Comparison of ENCODE assay signal across 9 mouse cellular contexts in genomic region chr8:83089336-83089986, GRCm38 (mm10).
DNase-seq lines count a peak whose midpoint lies in the region; ATAC-seq and TF ChIP-seq lines count a peak whose summit lies in the region.
"Had no signal": no experiment of that assay in that cellular context is flagged by ENCODE, and none has a peak within 500 bp of the region (broad histone marks: within the 10 kb centered on the region; RNA-seq: fewer than 3 reads in every experiment).

No protein-coding gene starts in this region.

- no peak overlapping the region for H3K4me3 ChIP-seq in G1E (ENCODE audit: low read depth, low read length)
- no peak overlapping the region for H3K4me3 ChIP-seq in forebrain, embryonic 16.5 days (replicated peaks; ENCODE audit: low read length)
- no peak overlapping the region for H3K4me3 ChIP-seq in hindbrain, embryonic 14.5 days (replicated peaks; ENCODE audit: low read length)
- H3K4me3 ChIP-seq: limb, embryonic 13.5 days had no signal

- DNase-seq in G1E (ENCODE audit: low spot score), result no peak
- DNase-seq in c-Kit-negative CD71-positive TER-119-positive erythroid progenitor cells, embryonic 14.5 days (ENCODE audit: low read depth, low spot score), result peak; percentile 13
- peak; percentile 97 for DNase-seq in hindbrain, embryonic 14.5 days (ENCODE audit: low spot score)
- peak; percentile 89 to 93 for DNase-seq in left cerebral cortex, adult 18-20 months (ENCODE audit: low spot score in 2 of 2)
- peak; percentile 93 for DNase-seq in right cerebral cortex, postnatal 14 days
- peak; percentile 67 to 88 for DNase-seq in urinary bladder, postnatal 4 days (ENCODE audit: low spot score in 2 of 2)

- H3K27me3 ChIP-seq in G1E (ENCODE audit: insufficient read depth, low read length), result peaks cover 6% of the 10 kb centered on the region; the same call in 1 of the 2 replicates
- no peaks in the 10 kb centered on the region for H3K27me3 ChIP-seq in forebrain, embryonic 16.5 days (replicated peaks; ENCODE audit: control insufficient read depth, insufficient read depth, low read length)
- no peaks in the 10 kb centered on the region for H3K27me3 ChIP-seq in hindbrain, embryonic 14.5 days (ENCODE audit: control insufficient read depth, insufficient read depth, low read length)

- H3K4me1 ChIP-seq in G1E (ENCODE audit: insufficient read depth, low read depth, low read length), result no peaks in the 10 kb centered on the region
- H3K4me1 ChIP-seq in forebrain, embryonic 16.5 days (replicated peaks; ENCODE audit: control insufficient read depth, insufficient read depth, low read length), result no peaks in the 10 kb centered on the region
- H3K4me1 ChIP-seq in hindbrain, embryonic 14.5 days (replicated peaks; ENCODE audit: control insufficient read depth, insufficient read depth, low read length), result no peaks in the 10 kb centered on the region
- H3K4me1 ChIP-seq: limb, embryonic 13.5 days had no signal

- peak; percentile 50; the same call in 1 of the 2 replicates for TF ChIP-seq CTCF in G1E (IDR thresholded peaks at IDR 0.05; ENCODE audit: low read depth, low read length)

- no peak overlapping the region for H3K4me2 ChIP-seq in forebrain, embryonic 16.5 days (ENCODE audit: low read length)
- H3K4me2 ChIP-seq in hindbrain, embryonic 14.5 days (replicated peaks), result no peak overlapping the region
- H3K4me2 ChIP-seq: limb, embryonic 13.5 days had no signal

- H3K36me3 ChIP-seq in G1E (replicated peaks), result no peaks in the 10 kb centered on the region
- no peaks in the 10 kb centered on the region for H3K36me3 ChIP-seq in forebrain, embryonic 16.5 days (ENCODE audit: control insufficient read depth, insufficient read depth)
- H3K36me3 ChIP-seq in hindbrain, embryonic 14.5 days (replicated peaks; ENCODE audit: control insufficient read depth, insufficient read depth), result peaks cover 2% of the 10 kb centered on the region; the same call in 1 of the 2 replicates
- H3K36me3 ChIP-seq: limb, embryonic 13.5 days had no signal

- WGBS in forebrain, embryonic 16.5 days, result 30% methylated on average over 10 of the region's 10 CpGs
- WGBS in hindbrain, embryonic 14.5 days, result 29% methylated on average over 10 of the region's 10 CpGs

- no peaks in the 10 kb centered on the region for H3K9me3 ChIP-seq in G1E (replicated peaks)
- H3K9me3 ChIP-seq in forebrain, embryonic 16.5 days (ENCODE audit: control insufficient read depth, low read length), result no peaks in the 10 kb centered on the region
- no peaks in the 10 kb centered on the region for H3K9me3 ChIP-seq in hindbrain, embryonic 14.5 days (ENCODE audit: control insufficient read depth, low read length)
- H3K9me3 ChIP-seq: limb, embryonic 13.5 days had no signal

- no peak overlapping the region for H3K27ac ChIP-seq in forebrain, embryonic 16.5 days (ENCODE audit: low read length)
- H3K27ac ChIP-seq in hindbrain, embryonic 14.5 days, result no peak overlapping the region
- H3K27ac ChIP-seq: limb, embryonic 13.5 days had no signal

- no peak overlapping the region for H3K9ac ChIP-seq in forebrain, embryonic 16.5 days (replicated peaks; ENCODE audit: low read depth, low read length)
- no peak overlapping the region for H3K9ac ChIP-seq in hindbrain, embryonic 14.5 days
- H3K9ac ChIP-seq: limb, embryonic 13.5 days had no signal

- no peak for ATAC-seq in G1E (ENCODE audit: extremely low read depth, insufficient number of reproducible peaks, low FRiP score, poor library complexity, severe bottlenecking)
- peak; percentile 84 for ATAC-seq in forebrain, embryonic 16.5 days
- ATAC-seq in hindbrain, embryonic 14.5 days (ENCODE audit: low FRiP score), result peak; percentile 34; the same call in 1 of the 2 replicates
- peak; percentile 69 for ATAC-seq in megakaryocyte-erythroid progenitor cell, adult 5-6 weeks (replicated peaks; ENCODE audit: low FRiP score, low TSS enrichment, poor library complexity, severe bottlenecking)
